Mouse (Mus musculus): ENCODE data around the gene Mif4gd. TPM values are rescaled to one million over a fixed set of nuclear protein-coding genes. Genes with fewer than 3 reads are reported as not detected.
A peak's percentile ranks its signal among the peaks of the same experiment; 100 is the strongest.

Gene Mif4gd
- total RNA-seq, 2 experiments from 2014 or later, result 15.4 to 16.1 TPM

DNA sequence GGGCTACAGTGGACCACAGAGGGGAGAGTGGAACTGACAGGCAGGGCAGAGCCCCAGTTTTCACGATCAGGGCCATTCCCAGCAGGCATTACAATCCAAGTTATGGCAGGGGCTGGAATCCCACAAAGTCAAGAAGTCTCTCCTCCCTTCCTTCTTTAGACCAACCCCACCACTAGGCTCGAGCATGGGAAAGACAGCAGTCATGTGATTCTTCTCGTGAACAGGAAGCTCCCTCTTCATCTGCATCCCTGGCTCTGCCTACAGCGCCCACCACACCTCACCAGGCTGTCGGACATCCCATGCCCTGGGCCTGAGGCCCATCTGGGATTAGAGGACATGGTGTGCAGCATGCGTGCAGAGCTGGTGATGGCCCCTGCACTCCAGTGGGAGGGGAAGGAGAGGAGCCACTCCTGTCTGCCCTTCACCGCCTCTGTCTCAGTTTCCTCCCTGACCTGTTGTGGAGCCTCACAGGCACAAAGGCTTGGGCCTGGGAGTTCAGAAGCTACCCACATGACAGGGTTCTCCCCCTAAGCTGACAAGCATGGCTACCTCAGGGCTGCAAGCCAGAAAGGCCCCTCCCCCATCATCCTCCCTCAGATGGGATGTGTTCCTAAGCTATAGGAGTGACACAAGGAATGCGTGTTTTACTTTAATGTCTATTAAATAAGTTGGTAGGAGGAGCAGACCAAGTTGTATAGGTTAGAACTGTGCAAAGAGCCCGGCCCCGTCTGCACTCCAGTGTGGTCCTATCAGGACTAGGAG is 1.8 kb upstream of the Mif4gd start:
- DNase-seq (ENCODE audit: low spot score in 2 of 2), result no peak

DNA sequence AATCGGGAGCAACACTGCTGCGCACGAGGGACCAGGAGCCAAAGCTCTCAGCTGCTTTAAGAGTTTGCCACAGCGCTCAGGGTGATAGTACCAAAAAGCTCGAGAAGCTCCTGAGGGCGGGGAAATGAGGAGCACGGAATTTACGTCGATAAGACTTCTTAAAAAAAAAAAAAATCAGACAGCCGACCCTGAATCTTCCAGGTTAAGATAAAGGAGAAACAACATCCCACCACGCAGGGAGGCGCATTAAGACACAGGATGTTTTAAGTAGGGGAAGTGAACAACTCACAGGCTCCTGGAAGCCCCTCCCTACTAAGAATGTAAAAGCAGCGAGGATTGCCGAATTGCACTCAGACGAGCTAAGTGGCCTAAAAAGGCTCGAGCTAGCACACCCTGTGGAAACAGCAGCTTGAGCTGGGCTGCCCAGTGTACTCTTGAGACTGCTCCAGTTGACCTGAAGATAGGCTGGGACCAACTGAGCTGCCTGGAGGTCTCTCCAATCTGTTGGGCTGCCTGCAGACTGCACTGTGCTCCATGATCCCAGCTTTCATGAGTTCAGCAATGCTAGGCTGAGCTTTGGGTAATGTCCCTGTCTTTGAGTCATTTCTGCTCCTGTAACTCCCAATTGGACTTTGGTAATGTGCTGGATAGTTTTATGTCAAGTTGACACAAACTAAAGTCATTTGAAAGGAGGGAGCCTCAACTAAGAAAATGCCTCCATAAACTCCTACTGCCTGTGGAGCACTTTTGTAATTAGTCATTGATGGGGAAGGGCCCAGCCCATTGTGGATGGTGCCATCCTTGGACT is 573 bp upstream of the Mif4gd start:
- no peak for DNase-seq (ENCODE audit: low spot score in 2 of 2)

DNA sequence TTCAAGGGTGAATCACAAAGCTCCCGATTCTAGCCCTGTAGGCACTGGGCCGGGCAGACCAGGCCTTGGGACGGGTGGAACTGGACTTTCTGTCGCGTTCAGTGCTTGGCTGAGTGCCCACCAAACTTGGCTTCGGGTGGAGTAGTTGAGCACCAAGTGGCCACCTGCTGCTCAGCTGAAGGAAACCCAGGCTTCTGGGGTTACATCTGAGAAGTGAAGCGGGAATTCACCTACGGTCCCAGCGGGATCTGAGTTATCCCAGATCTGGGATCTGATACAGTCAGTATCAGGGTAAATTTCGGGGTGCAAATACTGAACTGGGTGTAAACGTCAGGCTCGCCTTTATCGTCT is 735 bp downstream of the Mif4gd start:
- DNase-seq (ENCODE audit: low spot score in 2 of 2), result peak; percentile 55 to 61

DNA sequence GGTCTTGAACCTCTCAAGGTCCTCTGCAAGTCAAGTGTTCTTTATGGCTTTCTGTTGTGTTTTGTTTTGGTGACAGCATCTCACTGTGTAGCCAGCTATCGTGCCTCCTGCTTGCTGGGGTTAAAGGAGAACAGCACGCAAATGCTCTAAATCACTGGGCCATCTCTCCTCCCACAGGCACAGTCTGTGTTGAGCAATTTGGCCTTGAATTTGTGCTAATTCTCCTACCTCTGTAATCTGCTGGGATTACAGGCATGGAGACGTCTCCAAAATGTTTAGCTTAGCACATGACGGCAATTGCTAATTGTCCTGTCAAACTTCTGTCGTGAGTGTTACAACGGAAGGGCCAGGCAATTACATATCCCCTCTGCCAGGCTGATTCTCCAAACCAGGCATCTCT is 1.6 kb downstream of the Mif4gd start:
- no peak for DNase-seq (ENCODE audit: low spot score in 2 of 2)

DNA sequence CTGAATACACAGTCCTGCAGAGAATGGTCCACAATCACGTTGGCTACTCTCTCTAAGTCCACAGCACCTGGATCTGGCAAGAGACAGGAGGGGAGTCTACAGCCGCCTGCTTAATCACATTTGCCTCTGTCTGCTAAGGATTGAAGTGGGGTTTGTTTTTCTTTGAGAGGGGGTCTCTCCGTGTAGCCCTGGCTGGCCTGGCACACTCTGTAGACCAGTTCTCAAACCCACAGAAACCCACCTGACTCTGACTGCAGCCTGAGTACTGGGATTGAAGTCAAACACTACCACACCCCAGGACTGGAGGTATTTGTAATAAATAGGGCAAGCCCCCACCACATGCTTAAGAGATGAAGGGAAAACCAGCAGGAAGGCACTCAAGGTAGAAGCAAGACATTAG is 3.2 kb downstream of the Mif4gd start:
- no peak for DNase-seq (ENCODE audit: low spot score in 2 of 2)

DNA sequence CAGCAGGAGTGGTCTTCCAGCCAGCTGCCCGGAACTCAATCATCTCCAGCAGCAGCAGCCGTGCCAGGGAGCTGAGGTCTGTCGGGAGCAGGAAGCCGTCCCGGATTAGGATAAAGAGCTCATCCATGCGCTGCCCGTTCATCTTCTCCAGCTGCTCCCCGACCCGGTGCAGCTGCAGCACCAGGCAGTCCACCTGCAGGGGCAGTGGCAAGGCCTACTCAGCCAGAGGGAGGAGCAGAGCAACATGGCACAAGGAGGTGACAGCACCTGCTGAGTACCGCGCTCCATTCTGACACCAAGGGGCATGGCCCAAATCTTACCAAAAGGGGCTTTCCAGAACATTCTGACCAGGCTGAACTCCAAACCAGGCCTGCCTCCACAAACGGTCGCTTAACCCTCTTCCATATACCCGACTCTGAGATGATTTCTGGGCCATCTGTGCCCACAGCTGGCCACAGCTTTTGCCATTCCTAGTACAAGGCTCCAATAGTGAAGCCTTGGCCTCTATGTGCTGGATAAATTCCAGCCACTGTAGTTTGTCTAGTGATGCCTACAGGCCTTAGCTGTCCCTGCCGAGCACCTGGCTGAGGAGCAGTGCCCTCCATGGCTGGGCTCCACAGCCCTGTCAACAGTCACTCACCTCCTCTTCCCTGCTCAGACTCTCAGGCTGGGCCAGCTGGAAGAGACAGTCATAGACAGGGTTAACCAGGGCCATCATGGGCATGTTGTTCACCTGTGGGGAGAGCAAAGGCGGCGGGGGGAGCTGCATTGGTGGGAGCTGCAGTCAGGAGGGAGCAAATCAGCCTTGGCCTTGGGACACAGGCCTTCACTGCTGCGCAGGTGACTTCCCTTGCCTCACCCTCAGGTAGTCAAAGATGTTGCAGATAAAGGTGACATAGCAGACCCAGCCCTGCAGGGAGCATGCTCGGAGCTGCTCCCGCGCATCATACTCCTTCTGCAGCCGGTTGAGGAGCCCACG is 4.1 kb downstream of the Mif4gd start:
- no peak for DNase-seq (ENCODE audit: low spot score in 2 of 2)

DNA sequence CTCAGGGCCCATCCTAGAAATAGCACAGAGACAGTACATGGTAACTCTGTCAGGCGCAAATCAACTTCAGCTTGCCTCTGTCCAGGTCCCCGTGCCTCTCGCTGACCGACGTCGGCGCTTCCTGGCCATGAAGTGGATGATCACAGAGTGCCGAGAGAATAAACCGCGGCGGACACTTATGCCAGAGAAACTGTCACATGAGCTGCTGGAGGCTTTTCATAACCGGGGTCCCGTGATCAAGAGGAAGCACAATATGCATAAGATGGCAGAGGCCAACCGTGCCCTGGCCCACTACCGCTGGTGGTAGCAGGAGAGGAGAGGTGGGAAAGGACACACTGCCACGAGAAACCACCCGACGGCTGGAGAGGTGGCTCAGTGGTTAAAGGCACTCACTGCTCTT is 6.0 kb downstream of the Mif4gd start:
- DNase-seq (ENCODE audit: low spot score in 2 of 2), result no peak

DNA sequence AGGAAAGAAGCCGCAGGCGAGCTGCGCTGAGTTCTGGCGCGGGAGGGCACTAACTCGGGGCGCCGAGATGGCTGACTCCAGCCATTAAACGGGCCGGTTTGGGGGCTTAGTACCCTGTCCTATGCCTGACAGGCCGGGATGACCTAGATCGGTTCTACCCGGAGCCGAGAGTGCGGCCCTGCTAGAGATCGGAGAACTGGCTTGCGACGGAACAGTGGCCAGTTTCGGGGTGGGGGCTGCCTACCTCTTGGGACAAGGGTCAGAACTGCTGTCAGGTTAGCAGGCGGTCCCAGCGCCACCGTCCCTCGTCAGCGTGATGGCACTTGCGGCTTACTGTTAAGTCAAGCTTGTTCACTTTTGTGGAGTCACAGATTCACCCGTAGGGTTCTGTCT is 8.5 kb downstream of the Mif4gd start:
- no peak for DNase-seq (ENCODE audit: low spot score in 2 of 2)

DNA sequence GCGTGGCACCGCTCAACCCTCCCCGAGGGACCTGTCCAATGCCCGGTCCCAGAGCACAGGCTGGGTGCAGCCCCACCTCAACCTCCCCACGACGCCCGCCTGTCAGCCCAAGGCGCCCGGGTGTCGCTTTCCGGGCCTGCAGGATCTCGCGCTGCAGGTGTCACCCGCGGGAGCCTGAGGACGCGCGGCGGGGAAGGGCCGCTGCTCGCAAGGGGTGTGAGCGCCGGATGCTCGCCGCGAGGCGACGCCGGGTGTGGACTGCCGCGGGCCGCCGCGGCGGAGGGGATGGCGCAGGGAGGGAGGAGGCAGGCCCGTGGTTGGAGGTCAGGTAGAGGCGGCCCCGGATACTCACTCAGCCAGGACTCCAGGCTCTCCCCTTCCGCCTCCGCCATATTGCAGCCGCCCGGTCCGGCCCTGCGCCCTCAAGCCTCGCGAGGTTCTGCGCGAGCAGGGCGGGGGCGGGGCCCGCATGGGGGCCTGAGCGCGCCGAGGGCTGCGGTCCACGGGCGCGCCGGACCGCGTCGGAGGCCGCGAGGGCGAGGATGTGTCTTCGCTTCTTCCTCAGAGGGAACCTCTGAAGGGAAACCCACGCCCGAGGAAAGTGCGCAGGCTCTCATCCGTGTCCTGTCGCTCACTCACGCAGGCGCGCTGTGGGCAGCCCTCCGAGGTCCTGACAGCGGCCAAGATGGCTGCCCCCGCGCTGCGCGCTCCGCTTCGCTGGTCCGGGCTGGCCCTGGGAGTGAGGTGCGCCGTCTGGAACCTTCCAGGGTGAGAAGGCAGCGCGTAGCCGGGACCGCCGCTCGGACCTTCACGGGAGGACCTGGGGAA is 9.1 kb downstream of the Mif4gd start, which contains the start of the genes Mrps7 and Gga3:
Gene Mrps7 (plus strand): TSS at position 450 of the 828 bp plus-strand sequence.
Gene Gga3 (minus strand): TSS at position 576 of the 828 bp plus-strand sequence.
- peak; percentile 84 to 89 for DNase-seq (ENCODE audit: low spot score in 2 of 2)

DNA sequence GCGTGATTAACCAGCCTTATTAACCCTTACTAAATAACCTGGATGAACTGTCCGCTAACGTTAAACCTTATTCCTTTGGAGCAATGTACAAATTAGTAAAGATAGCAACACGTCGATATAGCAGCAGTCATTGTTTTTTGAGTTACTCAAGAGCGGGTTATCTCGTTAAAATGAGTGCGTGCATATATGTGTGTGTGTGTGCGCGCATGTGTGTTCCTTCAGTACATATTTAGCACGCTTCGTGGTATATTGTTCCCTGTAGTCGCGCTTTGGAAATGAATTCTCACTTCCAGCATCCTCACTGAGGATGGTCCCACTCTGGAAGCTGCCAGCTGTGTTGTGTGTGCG is 9.7 kb downstream of the Mif4gd start:
- DNase-seq (ENCODE audit: low spot score in 2 of 2), result no peak

DNA sequence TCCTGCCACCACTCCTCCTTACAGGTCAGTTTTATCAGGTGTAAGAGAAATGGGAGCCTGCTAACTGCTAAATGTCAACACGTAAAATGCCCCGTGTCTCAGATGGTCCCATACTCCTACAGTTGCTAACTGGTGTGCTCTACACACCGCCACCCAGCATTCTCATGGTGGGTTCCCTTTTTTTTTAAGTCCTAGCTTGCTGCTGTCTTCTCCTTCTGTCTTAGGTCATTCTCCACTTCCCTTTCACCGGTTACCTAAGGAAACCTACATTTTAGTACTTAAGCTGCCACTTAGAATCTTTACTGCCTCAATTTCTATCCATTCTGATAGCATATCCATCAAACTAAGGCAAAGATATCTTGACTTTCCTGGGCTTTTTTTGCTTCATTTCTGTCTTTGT is 11.6 kb downstream of the Mif4gd start:
- DNase-seq (ENCODE audit: low spot score in 2 of 2), result no peak

DNA sequence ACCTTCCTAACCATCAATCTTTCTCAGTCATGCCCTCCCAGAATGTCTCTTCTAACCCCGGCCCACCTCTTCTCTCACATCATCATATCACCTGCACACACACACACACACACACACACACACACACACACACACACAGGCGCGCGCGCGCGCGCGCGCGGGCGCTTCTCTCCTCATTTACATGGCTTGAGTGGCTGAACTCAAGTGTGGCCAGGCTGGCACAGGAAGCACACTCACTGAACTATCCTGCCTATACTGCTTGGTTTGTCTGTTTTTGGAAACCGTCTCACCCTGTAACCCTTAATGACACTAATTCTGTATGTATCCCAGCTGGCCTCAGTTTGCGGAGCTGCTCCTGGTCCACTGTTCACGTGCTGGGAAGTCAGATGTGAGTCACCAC is 12.0 kb downstream of the Mif4gd start:
- no peak for DNase-seq (ENCODE audit: low spot score in 2 of 2)

DNA sequence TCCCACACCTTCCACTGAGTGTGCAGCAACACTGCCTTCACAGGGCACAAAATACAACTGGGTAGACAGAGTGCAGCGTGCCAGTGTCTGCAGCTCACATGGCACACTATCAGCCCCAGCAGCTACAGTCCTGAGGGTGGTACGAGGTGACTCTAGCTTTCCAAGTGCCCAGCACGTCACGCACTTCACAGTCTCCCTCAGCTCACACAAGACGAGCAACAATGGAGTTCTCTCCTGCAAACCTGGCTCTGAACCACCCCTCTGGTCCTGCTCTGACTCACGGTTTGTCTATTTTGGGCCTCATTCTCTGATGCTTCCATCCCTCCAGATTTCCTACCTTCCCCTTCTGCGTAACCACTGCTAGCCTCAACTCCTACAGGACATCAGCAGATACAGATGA is 13.0 kb downstream of the Mif4gd start:
- peak; percentile 38 to 41 for DNase-seq (ENCODE audit: low spot score in 2 of 2)

DNA sequence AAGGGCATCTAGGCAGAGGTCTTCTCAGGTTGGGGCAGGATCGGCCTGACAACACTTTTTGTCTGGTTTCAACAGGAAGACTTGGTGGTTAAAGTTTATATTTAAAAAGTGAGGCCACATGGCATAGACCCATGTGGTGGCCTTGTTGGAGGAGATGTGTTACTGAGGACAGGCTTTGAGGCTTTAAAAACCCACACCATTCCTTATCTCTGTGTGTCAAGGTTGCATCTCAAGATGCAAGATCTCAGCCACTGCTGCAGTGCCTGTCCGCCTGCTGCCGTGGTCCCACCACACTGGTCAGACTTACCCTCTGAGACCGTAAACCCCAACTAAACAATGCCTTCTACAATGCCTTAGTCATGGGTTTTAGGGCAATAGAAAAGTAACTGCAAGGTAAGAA is 14.5 kb downstream of the Mif4gd start:
- DNase-seq (ENCODE audit: low spot score in 2 of 2), result no peak

DNA sequence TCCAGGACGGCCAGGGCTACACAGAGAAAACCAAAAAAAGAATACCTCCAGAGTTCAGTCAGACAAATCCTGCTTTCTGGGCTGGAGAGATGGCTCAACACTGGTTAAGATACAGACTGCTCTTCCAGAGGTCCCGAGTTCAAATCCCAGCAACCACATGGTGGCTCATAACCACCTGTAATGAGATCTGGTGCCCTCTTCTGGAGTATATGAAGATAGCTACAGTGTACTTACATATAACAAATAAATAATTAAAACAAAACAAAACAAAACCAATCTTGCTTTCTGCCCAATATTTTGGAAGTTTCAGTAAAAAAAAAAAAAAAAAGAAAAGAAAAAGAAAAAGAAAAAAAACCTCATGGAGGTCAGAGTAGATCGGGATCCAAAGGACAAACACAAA is 17.6 kb downstream of the Mif4gd start:
- no peak for DNase-seq (ENCODE audit: low spot score in 2 of 2)

DNA sequence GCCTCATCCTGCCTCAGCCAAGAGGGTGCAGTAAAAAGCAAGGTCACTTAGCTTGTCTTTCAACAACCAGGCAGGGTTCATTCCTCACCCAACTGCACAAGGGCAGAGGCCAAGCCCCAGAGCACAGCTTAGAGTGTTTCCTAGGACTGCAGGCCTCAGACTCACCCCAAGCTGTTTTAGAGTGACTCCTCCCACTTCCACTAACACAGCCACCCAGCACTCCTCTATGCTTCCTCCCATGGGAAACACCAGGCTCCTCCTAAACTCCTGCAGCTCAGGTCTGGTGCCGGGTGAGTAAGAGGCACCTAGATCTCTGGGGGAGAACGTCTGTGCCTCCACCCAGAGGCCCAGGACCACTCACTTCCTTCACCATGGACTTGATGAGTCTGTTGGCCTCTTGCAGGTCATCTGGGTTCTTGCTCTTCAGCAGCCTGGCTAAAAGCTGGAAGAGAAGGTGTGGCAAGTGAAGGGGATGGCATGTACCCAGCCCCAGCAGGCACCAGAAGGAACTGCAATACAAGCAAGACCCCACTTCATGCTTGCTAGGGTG is 22.2 kb downstream of the Mif4gd start:
- DNase-seq (ENCODE audit: low spot score in 2 of 2), result no peak

DNA sequence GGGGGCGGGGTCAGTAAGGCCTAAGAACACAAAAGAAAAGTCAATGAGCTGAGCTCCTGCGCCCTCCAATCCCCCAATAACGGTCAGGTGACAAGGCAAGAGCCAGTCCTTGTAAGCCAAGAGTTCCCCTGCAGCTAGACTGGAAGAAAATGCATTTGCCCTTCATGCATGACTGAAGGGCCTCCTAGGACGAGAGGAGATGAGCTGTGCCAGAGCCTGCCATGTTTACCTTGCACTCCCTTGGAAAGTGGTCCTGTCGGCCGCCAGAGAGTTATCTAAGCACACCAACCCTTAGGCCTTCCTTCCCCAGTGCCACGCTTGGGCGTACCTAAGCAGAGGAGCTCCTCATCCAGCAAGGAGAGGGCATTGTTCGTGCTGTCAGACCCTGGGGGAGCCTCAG is 24.8 kb downstream of the Mif4gd start:
- DNase-seq (ENCODE audit: low spot score in 2 of 2), result no peak

DNA sequence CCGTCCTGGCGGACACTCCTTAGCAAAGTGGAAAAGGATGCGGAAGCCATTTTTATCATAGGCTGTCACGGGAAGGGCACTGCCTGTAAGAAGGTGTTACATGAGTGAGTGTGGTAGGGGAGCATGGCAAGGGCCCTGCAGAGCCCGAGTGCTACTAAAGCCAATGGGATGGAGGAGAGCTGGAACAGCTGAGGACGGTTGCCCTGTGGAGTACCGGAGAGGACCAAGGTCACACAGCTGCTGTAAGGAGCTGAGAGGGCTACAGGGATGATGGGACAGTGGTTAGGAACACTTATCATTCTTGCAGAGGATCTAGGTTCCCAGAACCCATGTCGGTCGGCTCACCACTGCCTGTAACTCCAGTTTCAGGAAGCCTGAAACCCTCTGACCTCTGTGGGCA is 26.4 kb downstream of the Mif4gd start:
- no peak for DNase-seq (ENCODE audit: low spot score in 2 of 2)

DNA sequence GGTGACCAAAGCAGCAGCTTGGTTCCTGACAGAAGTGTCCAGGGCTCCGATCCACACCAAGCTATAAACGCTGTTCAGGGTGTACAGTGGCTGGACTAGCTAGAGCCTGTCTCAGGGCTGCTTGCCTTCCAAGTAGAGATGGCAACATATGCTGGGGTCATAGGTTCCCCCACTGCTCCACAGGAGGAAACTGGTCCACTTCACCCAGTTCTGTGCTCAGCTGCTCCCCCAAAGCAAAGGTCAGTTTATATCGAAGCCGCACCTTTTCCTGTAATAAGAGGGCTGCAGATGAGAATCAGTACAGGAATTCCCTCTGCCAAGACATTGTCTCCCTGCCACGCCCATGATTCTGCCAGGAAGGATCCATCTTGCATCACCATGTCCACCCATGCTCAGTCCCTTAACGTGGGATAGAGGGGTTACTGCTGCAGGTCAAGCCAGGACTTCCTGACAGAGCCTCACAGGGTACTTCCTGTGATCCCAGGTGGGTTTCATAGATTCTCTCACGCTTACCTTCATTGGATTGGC is 27.1 kb downstream of the Mif4gd start:
- DNase-seq (ENCODE audit: low spot score in 2 of 2), result no peak

Measured in left cerebral cortex, adult 18-20 months (tissue).